Mouse (Mus musculus) frontal cortex, postnatal 25 days (tissue): ENCODE data around the gene Wnk2.
A peak's percentile ranks its signal among the peaks of the same experiment; 100 is the strongest.

Experiments used
- DNase-seq, 2 experiments: peaks; one replicate each; pipeline ENCODE4 v3.0.0; 2022; ENCODE audit warnings: low spot score in 2 of 2

The Wnk2 gene

GRCm38 (mm10) chr13:49147858-49148226, at the start of gene Wnk2:
Gene Wnk2, minus strand, starts transcription at chr13:49148014.
- DNase-seq = peak; percentile 66 to 68

GRCm38 (mm10) chr13:49196766-49197165, 49.0 kb upstream of the Wnk2 start:
- DNase-seq = no peak

- no peak for DNase-seq
Observed at GRCm38 (mm10) chr13:49196211-49196610, 48.4 kb upstream of the Wnk2 start.

- DNase-seq = no peak
Observed at GRCm38 (mm10) chr13:49195651-49196050, 47.8 kb upstream of the Wnk2 start.

GRCm38 (mm10) chr13:49194811-49195210, 47.0 kb upstream of the Wnk2 start:
- no peak for DNase-seq

GRCm38 (mm10) chr13:49193650-49194049, 45.8 kb upstream of the Wnk2 start:
- no peak for DNase-seq

GRCm38 (mm10) chr13:49192156-49192855, 44.5 kb upstream of the Wnk2 start:
- DNase-seq = no peak

- no peak for DNase-seq
Observed at GRCm38 (mm10) chr13:49191673-49192035, 43.8 kb upstream of the Wnk2 start.

GRCm38 (mm10) chr13:49190876-49191672, 43.3 kb upstream of the Wnk2 start:
- DNase-seq = no peak

- no peak for DNase-seq
Observed at GRCm38 (mm10) chr13:49189970-49190870, 42.4 kb upstream of the Wnk2 start.

- DNase-seq = no peak
Observed at GRCm38 (mm10) chr13:49188966-49189360, 41.1 kb upstream of the Wnk2 start.

- DNase-seq = no peak
Observed at GRCm38 (mm10) chr13:49188219-49188965, 40.6 kb upstream of the Wnk2 start.

- DNase-seq = peak; percentile 44 to 59
Observed at GRCm38 (mm10) chr13:49187288-49188218, 39.7 kb upstream of the Wnk2 start, which contains the start of gene Ninj1. Gene Ninj1, plus strand, starts transcription at chr13:49187485.

GRCm38 (mm10) chr13:49186798-49187287, 39.0 kb upstream of the Wnk2 start:
- no peak for DNase-seq

GRCm38 (mm10) chr13:49183646-49184045, 35.8 kb upstream of the Wnk2 start:
- no peak for DNase-seq

GRCm38 (mm10) chr13:49183161-49183560, 35.3 kb upstream of the Wnk2 start:
- DNase-seq = no peak

GRCm38 (mm10) chr13:49181411-49181984, 33.7 kb upstream of the Wnk2 start:
- no peak for DNase-seq

- DNase-seq = no peak
Observed at GRCm38 (mm10) chr13:49180691-49181090, 32.9 kb upstream of the Wnk2 start.

GRCm38 (mm10) chr13:49180274-49180673, 32.5 kb upstream of the Wnk2 start:
- DNase-seq = no peak
